Mouse (Mus musculus) G1E (cell line): ENCODE data around the gene Ndufa11. TPM values are rescaled to one million over a fixed set of nuclear protein-coding genes. Genes with fewer than 3 reads are reported as not detected.
A peak's percentile ranks its signal among the peaks of the same experiment; 100 is the strongest.

Experiments
- ATAC-seq: 2 replicates; pipeline ENCODE4 v1.8.0; 2016; ENCODE audit warnings: mild to moderate bottlenecking; ENCODE audit not compliant: insufficient number of reproducible peaks, poor library complexity, low FRiP score, severe bottlenecking; ENCODE audit errors: extremely low read depth
- DNase-seq: peaks from one replicate; pipeline ENCODE4 v3.0.0; 2012; ENCODE audit warnings: low spot score
- H3K27me3 ChIP-seq: 2 replicates; pipeline ENCODE4 v1.6.1; 2012; ENCODE audit warnings: mild to moderate bottlenecking, low read length, inconsistent platforms; ENCODE audit not compliant: insufficient read depth
- H3K36me3 ChIP-seq: replicated peaks from 2 replicates; pipeline ENCODE3; 2012; ENCODE audit warnings: mild to moderate bottlenecking, inconsistent platforms
- H3K4me1 ChIP-seq: 2 replicates; pipeline ENCODE4 v1.6.1; 2012; ENCODE audit warnings: low read depth, low read length, inconsistent platforms, mixed read lengths; ENCODE audit not compliant: insufficient read depth
- H3K4me3 ChIP-seq: 2 replicates; pipeline ENCODE4 v1.5.1; 2012; ENCODE audit warnings: low read depth, mild to moderate bottlenecking, inconsistent platforms, low read length, moderate library complexity, mixed read lengths
- H3K9me3 ChIP-seq: replicated peaks from 2 replicates; pipeline ENCODE4 v1.6.1; 2012; ENCODE audit warnings: inconsistent platforms
- CTCF ChIP-seq: IDR thresholded peaks from 2 replicates; pipeline ENCODE4 v1.5.1; 2012; ENCODE audit warnings: low read depth, low read length, inconsistent platforms, mixed read lengths
- GATA1 ChIP-seq: IDR thresholded peaks from 2 replicates; pipeline ENCODE4 v1.6.1; 2012; ENCODE audit warnings: borderline replicate concordance, low read length, inconsistent platforms, mixed read lengths
- GATA2 ChIP-seq: IDR thresholded peaks from 2 replicates; pipeline ENCODE4 v1.6.1; 2012; ENCODE audit warnings: low read depth, low read length, inconsistent platforms, borderline replicate concordance
- POLR2AphosphoS5 ChIP-seq: IDR thresholded peaks from 2 replicates; pipeline ENCODE4 v1.6.1; 2012; ENCODE audit warnings: low read depth, low read length, inconsistent platforms; ENCODE audit not compliant: insufficient replicate concordance
- TAL1 ChIP-seq: conservative IDR thresholded peaks from 2 replicates; pipeline ENCODE4 v1.6.1; 2012; ENCODE audit warnings: low read depth, low read length, inconsistent platforms, mixed read lengths
- polyA plus RNA-seq: library from polyadenylated mRNA; stranded (reverse); fragments of >175 nt; gene quantifications from 2 replicates; pipeline ENCODE4 v1.2.3, GENCODE M21; 2012
- total RNA-seq, 2 experiments: library from RNA; stranded (forward) in 1 of 2; stranded (reverse) in 1 of 2; fragments of 200-1000 nt in 1 of 2; fragments of >200 nt in 1 of 2; fragmentation: Nextera tagmentation in 1 of 2; gene quantifications; 2 replicates each; pipeline ENCODE4 v1.2.3; 2014 to 2017

The Ndufa11 gene
- total and polyA plus RNA-seq, 3 experiments, result 74.9 to 319 (median 186) TPM

DNA sequence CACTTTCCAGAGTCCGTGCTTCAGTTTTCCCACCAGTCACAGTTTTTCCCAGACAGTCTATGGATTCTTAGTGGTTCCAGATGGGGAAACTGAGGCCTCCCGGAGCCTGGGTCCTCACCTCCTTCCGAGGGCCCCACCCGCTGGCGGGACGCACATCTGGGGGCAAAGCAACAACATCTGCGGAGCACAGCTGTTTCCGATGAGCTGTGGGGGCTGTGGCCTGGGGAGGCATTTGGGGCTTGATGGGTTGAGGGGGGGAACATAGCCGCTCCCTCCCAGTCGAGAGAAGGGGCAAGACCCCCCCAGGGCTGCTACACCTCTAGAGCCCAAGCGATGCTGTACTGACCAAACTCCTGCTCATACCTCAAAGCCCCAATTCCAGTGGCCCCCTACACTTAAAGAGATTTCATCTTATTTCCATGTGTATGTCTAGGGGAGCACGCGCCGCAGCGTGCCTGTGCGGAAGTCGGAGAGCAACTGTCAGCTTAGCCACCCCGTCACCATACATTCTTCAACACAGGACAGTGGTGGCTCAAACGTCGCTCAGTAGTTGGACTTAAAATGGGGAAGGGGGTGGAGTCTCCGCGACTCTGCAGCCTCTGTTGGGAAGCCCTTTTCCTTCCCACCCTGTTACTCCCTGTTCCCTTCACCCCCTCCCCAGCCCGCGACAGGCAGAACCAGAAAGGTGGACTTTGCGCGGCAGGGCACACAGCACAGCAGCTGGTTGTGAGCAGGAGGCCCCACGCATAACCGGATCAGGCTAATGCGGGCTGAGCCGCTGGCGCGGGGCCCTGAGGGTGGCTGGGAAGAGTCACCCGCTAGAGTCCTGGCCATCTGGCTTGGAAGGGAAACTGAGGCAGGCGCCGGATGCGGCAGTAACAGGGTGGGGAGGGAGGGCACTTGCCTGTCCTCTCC, 37.0 kb downstream of the Ndufa11 start:
- H3K4me3 ChIP-seq, result no peak overlapping the region
- TF ChIP-seq CTCF (no peak), GATA1 (no peak), POLR2AphosphoS5 (no peak), TAL1 (no peak), GATA2 (no peak)
- H3K36me3 ChIP-seq, result no peaks in the 10 kb centered on the region
- DNase-seq (no peak), ATAC-seq (no peak)
- H3K4me1 ChIP-seq, result 0 out of 2 replicates have a peak, but pooled peaks cover 3% of the 10 kb centered on the region
- peaks cover 60% of the 10 kb centered on the region for H3K27me3 ChIP-seq
- peaks cover 52% of the 10 kb centered on the region for H3K9me3 ChIP-seq

- Histone ChIP-seq H3K36me3 (no peaks in the 10 kb centered on the region), H3K4me3 (peak overlapping the region; percentile 16; the same call in 1 of the 2 replicates), H3K4me1 (peaks cover 23% of the 10 kb centered on the region), H3K27me3 (peaks cover 53% of the 10 kb centered on the region), H3K9me3 (peaks cover 41% of the 10 kb centered on the region)
- DNase-seq (no peak), ATAC-seq (no peak)
- TF ChIP-seq GATA2, result no peak
- TF ChIP-seq GATA1, result no peak
- TF ChIP-seq TAL1, result no peak
- no peak for TF ChIP-seq CTCF
- TF ChIP-seq POLR2AphosphoS5, result no peak
These were observed 39.3 kb downstream of the Ndufa11 start for GRCm38 (mm10) chr17:56756703-56757399.

DNA sequence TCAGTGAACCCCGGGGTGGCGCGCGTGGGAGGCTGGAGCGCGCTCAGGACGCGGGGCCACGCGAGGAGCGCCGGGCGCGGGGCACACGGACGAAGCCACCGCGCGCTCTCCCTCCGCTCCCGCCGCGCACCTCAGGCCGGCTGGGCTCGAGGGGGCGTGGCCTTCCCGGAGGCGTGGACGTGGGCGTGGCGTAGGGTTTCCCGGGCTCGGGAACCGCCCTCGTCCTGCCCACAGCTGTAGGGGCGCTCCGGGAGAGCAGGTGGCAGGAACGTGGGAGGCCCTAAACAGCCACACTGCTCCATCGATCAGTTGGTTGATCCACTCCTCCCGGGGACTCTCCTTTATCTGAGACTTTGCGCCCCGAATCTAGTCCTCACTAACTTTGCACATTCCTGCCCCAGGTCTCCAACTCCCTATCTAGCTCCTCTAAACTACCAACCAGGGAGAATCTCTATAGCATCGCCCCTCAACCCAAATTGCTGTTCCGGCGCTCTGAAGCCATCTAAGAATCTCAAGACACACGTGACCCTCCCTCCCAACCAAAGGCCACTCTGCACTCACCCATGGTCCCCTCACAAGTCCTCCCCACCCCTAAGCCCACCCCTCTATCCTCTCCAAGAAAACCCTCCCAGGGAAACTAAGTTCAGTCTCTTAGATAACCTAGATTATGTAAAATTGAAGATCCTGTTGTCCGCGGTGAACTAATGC, 40.0 kb downstream of the Ndufa11 start, which contains the start of gene Nrtn:
Nrtn (minus strand) TSS at position 115 of the 708 bp plus-strand sequence.
- H3K9me3 ChIP-seq, result peaks cover 34% of the 10 kb centered on the region
- peaks cover 27% of the 10 kb centered on the region for H3K4me1 ChIP-seq
- H3K27me3 ChIP-seq, result peaks cover 50% of the 10 kb centered on the region
- TF ChIP-seq GATA1 (no peak), CTCF (no peak), GATA2 (no peak), POLR2AphosphoS5 (no peak), TAL1 (no peak)
- DNase-seq (no peak), ATAC-seq (no peak)
- H3K4me3 ChIP-seq, result peak within 1 kb of the TSS; percentile 16; the same call in 1 of the 2 replicates
- no peaks in the 10 kb centered on the region for H3K36me3 ChIP-seq

DNA sequence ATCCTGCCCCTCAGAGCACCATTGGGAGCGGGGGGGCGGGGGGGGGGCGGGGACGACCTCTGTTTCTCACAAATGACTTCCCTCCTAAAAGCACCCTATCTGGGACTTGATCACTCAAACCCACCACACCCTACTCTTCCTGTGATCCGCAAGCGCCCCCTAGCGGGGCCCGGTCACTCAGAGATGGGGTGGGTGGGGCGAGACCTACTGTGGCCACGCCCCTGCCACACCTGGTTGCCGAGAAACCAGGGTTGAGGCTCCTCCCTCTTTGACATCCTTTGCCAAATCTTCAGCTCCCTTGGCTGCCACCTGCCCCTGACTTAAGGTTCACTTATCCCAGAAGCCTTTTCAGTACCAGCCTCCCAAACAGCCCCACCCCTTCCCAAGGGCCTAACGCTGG, 40.6 kb downstream of the Ndufa11 start:
- no peak for ATAC-seq
- Histone ChIP-seq H3K4me1 (peaks cover 33% of the 10 kb centered on the region), H3K36me3 (no peaks in the 10 kb centered on the region), H3K9me3 (peaks cover 33% of the 10 kb centered on the region), H3K27me3 (peaks cover 49% of the 10 kb centered on the region), H3K4me3 (no peak overlapping the region; the same call in 1 of the 2 replicates)
- no peak for DNase-seq
- TF ChIP-seq TAL1 (no peak), CTCF (no peak), GATA2 (no peak), GATA1 (no peak), POLR2AphosphoS5 (no peak)

GRCm38 (mm10) chr17:56759261-56759660, 41.7 kb downstream of the Ndufa11 start:
- peaks cover 33% of the 10 kb centered on the region for H3K9me3 ChIP-seq
- H3K27me3 ChIP-seq, result peaks cover 40% of the 10 kb centered on the region
- no peaks in the 10 kb centered on the region for H3K36me3 ChIP-seq
- no peak for DNase-seq
- H3K4me1 ChIP-seq, result peaks cover 44% of the 10 kb centered on the region
- no peak overlapping the region for H3K4me3 ChIP-seq
- no peak for TF ChIP-seq POLR2AphosphoS5
- no peak for ATAC-seq

DNA sequence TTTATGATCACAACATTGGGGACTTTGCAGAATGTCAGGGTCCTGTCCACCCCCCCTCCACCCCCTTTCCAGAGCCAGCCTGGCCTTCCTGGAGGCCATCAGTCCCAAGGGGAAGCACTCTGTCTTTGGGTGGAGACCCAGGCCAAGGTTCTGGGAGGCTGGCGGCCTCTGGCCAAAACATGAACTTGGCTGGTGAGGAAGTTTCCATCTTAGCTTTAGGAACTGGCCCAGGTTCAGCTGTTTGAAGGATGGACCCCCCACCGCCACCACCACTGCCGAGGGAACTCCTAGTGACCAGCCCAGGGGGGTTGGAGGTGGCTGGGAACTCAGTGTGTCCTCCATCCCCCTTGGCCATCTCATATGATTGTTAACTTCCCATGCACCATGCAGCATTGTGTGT, 43.5 kb downstream of the Ndufa11 start:
- Histone ChIP-seq H3K4me1 (peaks cover 54% of the 10 kb centered on the region), H3K27me3 (peaks cover 26% of the 10 kb centered on the region), H3K4me3 (no peak overlapping the region), H3K36me3 (peaks cover 6% of the 10 kb centered on the region), H3K9me3 (peaks cover 33% of the 10 kb centered on the region)
- DNase-seq (no peak), ATAC-seq (no peak)
- TF ChIP-seq GATA1, result no peak
- TF ChIP-seq CTCF, result no peak
- TF ChIP-seq TAL1, result no peak
- TF ChIP-seq GATA2, result no peak
- TF ChIP-seq POLR2AphosphoS5, result no peak
